8 mouse cellular contexts compared by ENCODE assay signal in genomic region chr16:49164349-49165137, GRCm38 (mm10).
DNase-seq lines count a peak whose midpoint lies in the region; ATAC-seq lines count a peak whose summit lies in the region.

No protein-coding gene starts in this region.

- no peaks in the 10 kb centered on the region for H3K4me1 ChIP-seq in kidney, embryonic 14.5 days (ENCODE audit: control insufficient read depth, insufficient read depth, low read length)
- H3K4me1 ChIP-seq in limb, embryonic 10.5 days, result no peaks in the 10 kb centered on the region

- no peak overlapping the region for H3K27ac ChIP-seq in kidney, embryonic 14.5 days (ENCODE audit: low read depth, low read length)
- H3K27ac ChIP-seq in limb, embryonic 10.5 days, result no peak overlapping the region

- no peak overlapping the region for H3K4me2 ChIP-seq in kidney, embryonic 14.5 days (replicated peaks; ENCODE audit: low read depth, low read length)

- no peaks in the 10 kb centered on the region for H3K36me3 ChIP-seq in kidney, embryonic 14.5 days (ENCODE audit: control insufficient read depth, insufficient read depth, low read length)
- H3K36me3 ChIP-seq in limb, embryonic 10.5 days, result no peaks in the 10 kb centered on the region

- no peaks in the 10 kb centered on the region for H3K27me3 ChIP-seq in kidney, embryonic 14.5 days (ENCODE audit: control insufficient read depth, insufficient read depth, low read length)
- H3K27me3 ChIP-seq in limb, embryonic 10.5 days (ENCODE audit: low read depth, poor library complexity, severe bottlenecking), result no peaks in the 10 kb centered on the region

- no peak overlapping the region for H3K9ac ChIP-seq in kidney, embryonic 14.5 days (ENCODE audit: low read depth, low read length)

- 30% methylated on average over 7 of the region's 7 CpGs for WGBS in kidney, embryonic 14.5 days
- WGBS in limb, embryonic 10.5 days, result 38% methylated on average over 7 of the region's 7 CpGs

- ATAC-seq in kidney, embryonic 14.5 days (ENCODE audit: low FRiP score, low TSS enrichment), result peak; percentile 75; the same call in 1 of the 2 replicates

- DNase-seq in CD4-positive helper T cell, adult 2 months (ENCODE audit: low read depth, low spot score), result peak; percentile 29
- DNase-seq in NIH3T3 (ENCODE audit: low read depth), result peak; percentile 79
- peak; percentile 82 to 86 for DNase-seq in cerebellum, postnatal 10 days
- DNase-seq in frontal cortex, adult 2 months (ENCODE audit: extremely low spot score in 1 of 2, low spot score in 1 of 2), result peak; percentile 17 to 92
- DNase-seq in limb, embryonic 10.5 days (ENCODE audit: low spot score), result peak; percentile 70
- DNase-seq in naive thymus-derived CD4-positive, alpha-beta T cell, adult 2 months (ENCODE audit: low read depth), result peak; percentile 68
- DNase-seq in thymus, postnatal 0 days (ENCODE audit: low spot score), result peak; percentile 42

- H3K4me3 ChIP-seq in kidney, embryonic 14.5 days (ENCODE audit: low read length), result no peak overlapping the region
- H3K4me3 ChIP-seq in limb, embryonic 10.5 days, result no peak overlapping the region

- no peaks in the 10 kb centered on the region for H3K9me3 ChIP-seq in kidney, embryonic 14.5 days (ENCODE audit: control insufficient read depth, low read length)
- no peaks in the 10 kb centered on the region for H3K9me3 ChIP-seq in limb, embryonic 10.5 days (replicated peaks)

Comparison
In these comparisons a context has a peak if more than half of its experiments do, and no peak if none do; other contexts are left out.
1. DNase-seq: peak in every context shown above with its lines; median percentile 84 in cerebellum, postnatal 10 days; 79 in NIH3T3; 70 in limb, embryonic 10.5 days; 68 in naive thymus-derived CD4-positive, alpha-beta T cell, adult 2 months; 54 in frontal cortex, adult 2 months; 42 in thymus, postnatal 0 days; 29 in CD4-positive helper T cell, adult 2 months.